Mouse (Mus musculus) layer of hippocampus, postnatal 10 days (tissue): Measurements from ENCODE around the gene Gm9507. TPM values are rescaled to one million over a fixed set of nuclear protein-coding genes. Genes with fewer than 3 reads are reported as not detected.
"Not testable (repeated sequence)": the region's sequence is repeated elsewhere in the genome, so short reads cannot be mapped to it uniquely, and the experiment has no call there.

Experiments used
- DNase-seq, 2 experiments: peaks; one replicate each; pipeline ENCODE4 v3.0.0; 2021; ENCODE audit warnings: low spot score in 2 of 2
- long read RNA-seq: library from polyadenylated mRNA; stranded (forward); transcript quantifications from one replicate; pipeline ENCODE4 v2.0.0, GENCODE M21; 2023
- total RNA-seq, 2 experiments: library from RNA; stranded (reverse); gene quantifications; 2 replicates each; pipeline ENCODE4 v1.2.3; 2021

Gm9507 gene
- not detected for total RNA-seq
- long read RNA-seq, result 0 reads

- no peak for DNase-seq
These were observed at the start of gene Gm9507 for GRCm38 (mm10) chr10:77811743-77812142. Gene Gm9507, minus strand, starts transcription at chr10:77811843.

GRCm38 (mm10) chr10:77852559-77852958, 40.9 kb upstream of the Gm9507 start, which contains the start of gene Gm10318:
Gene Gm10318, plus strand, starts transcription at chr10:77852859.
- DNase-seq, result no peak

- DNase-seq, result no peak
These were observed 35.9 kb upstream of the Gm9507 start for GRCm38 (mm10) chr10:77847538-77847937.

GRCm38 (mm10) chr10:77846961-77847360, 35.3 kb upstream of the Gm9507 start:
- DNase-seq, result no peak

- no peak for DNase-seq
These were observed 34.9 kb upstream of the Gm9507 start, which contains the start of gene Gm36176 for GRCm38 (mm10) chr10:77846503-77846902. Gene Gm36176, plus strand, starts transcription at chr10:77846803.

GRCm38 (mm10) chr10:77839006-77839405, 27.4 kb upstream of the Gm9507 start:
- no peak for DNase-seq

- no peak for DNase-seq
These were observed 24.0 kb upstream of the Gm9507 start, which contains the start of gene Krtap10-10 for GRCm38 (mm10) chr10:77835647-77836046. Gene Krtap10-10, plus strand, starts transcription at chr10:77835947.

GRCm38 (mm10) chr10:77826951-77827350, 15.3 kb upstream of the Gm9507 start, which contains the start of gene Krtap10-4:
Gene Krtap10-4, minus strand, starts transcription at chr10:77827095.
- DNase-seq, result no peak

- no peak for DNase-seq
These were observed 7.6 kb upstream of the Gm9507 start for GRCm38 (mm10) chr10:77819203-77819602.

GRCm38 (mm10) chr10:77818523-77818922, 6.9 kb upstream of the Gm9507 start:
- DNase-seq, result no peak

- DNase-seq, result peak; percentile 24 to 37
These were observed 3.9 kb upstream of the Gm9507 start for GRCm38 (mm10) chr10:77815514-77815913.

- no peak for DNase-seq
These were observed 2.7 kb upstream of the Gm9507 start, which contains the start of gene Gm2696 for GRCm38 (mm10) chr10:77814382-77814781. Gene Gm2696, plus strand, starts transcription at chr10:77814682.

- DNase-seq, result no peak
These were observed 7.5 kb downstream of the Gm9507 start for GRCm38 (mm10) chr10:77804095-77804494.

GRCm38 (mm10) chr10:77798921-77799508, 12.6 kb downstream of the Gm9507 start, which contains the start of gene Gm19668:
Gene Gm19668, minus strand, starts transcription at chr10:77799133.
- no peak for DNase-seq

- DNase-seq, result peak in 1 of 2 experiments; percentile 18
These were observed 13.3 kb downstream of the Gm9507 start for GRCm38 (mm10) chr10:77798164-77798920.

GRCm38 (mm10) chr10:77797677-77798076, 14.0 kb downstream of the Gm9507 start:
- DNase-seq, result no peak

- DNase-seq, result no peak
These were observed 16.7 kb downstream of the Gm9507 start, which contains the start of gene Gm9639 for GRCm38 (mm10) chr10:77794976-77795375. Gene Gm9639, minus strand, starts transcription at chr10:77795076.

GRCm38 (mm10) chr10:77788621-77789020, 23.0 kb downstream of the Gm9507 start:
- DNase-seq, result no peak

GRCm38 (mm10) chr10:77787876-77788275, 23.8 kb downstream of the Gm9507 start, which contains the start of gene Gm7137:
Gene Gm7137, minus strand, starts transcription at chr10:77788200.
- peak; percentile 24 to 25 for DNase-seq

GRCm38 (mm10) chr10:77783396-77783795, 28.2 kb downstream of the Gm9507 start:
- not testable (repeated sequence) for DNase-seq

GRCm38 (mm10) chr10:77782442-77782841, 29.2 kb downstream of the Gm9507 start, which contains the start of gene Gm3250:
Gene Gm3250, minus strand, starts transcription at chr10:77782542.
- DNase-seq, result not testable (repeated sequence)

GRCm38 (mm10) chr10:77776844-77777243, 34.8 kb downstream of the Gm9507 start, which contains the start of gene Gm7138:
Gene Gm7138, minus strand, starts transcription at chr10:77776944.
- not testable (repeated sequence) for DNase-seq
